Mouse (Mus musculus): ENCODE results near the gene Nsmce1. TPM values are rescaled to one million over a fixed set of nuclear protein-coding genes. Genes with fewer than 3 reads are reported as not detected.

Nsmce1 gene
- 98.8 and 108 TPM in 2 replicates for polyA plus RNA-seq (2016; fragmentation: Nextera tagmentation; extraction: Ambion mirVana)

DNA sequence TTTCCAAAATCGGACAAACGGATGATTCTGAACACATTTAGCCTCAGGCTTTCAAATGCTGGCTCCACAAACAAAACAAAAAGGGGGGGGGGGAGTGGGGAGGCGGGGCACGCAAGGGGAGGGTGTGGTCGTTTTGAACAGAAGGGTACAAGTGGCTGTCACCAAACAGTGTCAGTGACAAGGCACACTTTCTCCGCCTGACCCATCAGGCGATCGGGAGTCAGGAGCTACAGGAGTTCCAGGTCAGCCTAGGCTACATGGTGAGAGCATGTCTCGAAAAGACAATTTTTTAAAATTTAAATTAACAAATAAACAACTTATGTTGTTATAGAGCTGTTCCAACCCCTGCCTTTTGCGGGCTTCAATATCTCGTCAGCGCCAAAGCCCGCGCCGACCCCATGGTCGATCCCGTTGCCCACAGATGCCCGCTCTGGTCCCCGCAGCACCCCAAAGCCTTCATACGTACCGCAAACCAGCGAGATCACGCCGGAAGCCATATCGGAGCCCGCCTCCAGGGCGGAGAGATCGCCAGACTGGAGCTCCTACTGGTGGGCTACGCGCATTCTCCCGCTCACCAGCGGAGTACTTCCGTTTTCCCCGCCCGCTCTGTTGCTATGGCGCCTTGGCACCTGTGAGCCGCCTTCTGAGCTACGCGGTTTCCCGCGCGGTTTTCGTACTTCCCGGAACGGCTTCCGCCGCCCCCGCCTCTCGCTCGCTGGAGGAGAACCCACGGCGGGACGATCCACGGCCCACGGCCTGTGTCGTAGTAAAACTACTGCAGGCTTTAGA is at the start of gene Nsmce1:
Nsmce1 (minus strand) TSS at position 650 of the 789 bp plus-strand sequence.
- H3K4me1 ChIP-seq, result peaks cover 11% of the 10 kb centered on the region
- H3K9ac ChIP-seq, result peak within 1 kb of the TSS; percentile 71
- peak within 1 kb of the TSS; percentile 53 for H3K4me3 ChIP-seq
- under 1% methylated on average over 56 of the region's 56 CpGs for WGBS
- peak; percentile 96 for ATAC-seq (ENCODE audit: low FRiP score, low read depth)
- H3K27ac ChIP-seq, result peak within 1 kb of the TSS; percentile 58
- no peaks in the 10 kb centered on the region for H3K9me3 ChIP-seq
- peaks cover 2% of the 10 kb centered on the region; the same call in 1 of the 2 replicates for H3K36me3 ChIP-seq
- H3K4me2 ChIP-seq (replicated peaks), result peak within 1 kb of the TSS; percentile 76
- H3K27me3 ChIP-seq (replicated peaks), result no peaks in the 10 kb centered on the region

- Histone ChIP-seq H3K27ac (no peak overlapping the region), H3K4me2 (replicated peaks) (no peak overlapping the region), H3K9ac (no peak overlapping the region), H3K36me3 (no peaks in the 10 kb centered on the region), H3K9me3 (no peaks in the 10 kb centered on the region), H3K4me1 (no peaks in the 10 kb centered on the region), H3K27me3 (replicated peaks) (no peaks in the 10 kb centered on the region), H3K4me3 (no peak overlapping the region)
- 93% methylated on average over 1 of the region's 1 CpGs for WGBS
- ATAC-seq (ENCODE audit: low FRiP score, low read depth), result no peak
Measured at GRCm38 (mm10) chr7:125541026-125541425, 49.6 kb upstream of the Nsmce1 start.

- H3K9ac ChIP-seq, result no peak overlapping the region
- no peaks in the 10 kb centered on the region for H3K36me3 ChIP-seq
- H3K27ac ChIP-seq, result no peak overlapping the region
- whole genome bisulfite sequencing, result 89% methylated on average over 3 of the region's 3 CpGs
- no peak overlapping the region for H3K4me3 ChIP-seq
- no peak for ATAC-seq (ENCODE audit: low FRiP score, low read depth)
- no peak overlapping the region for H3K4me2 ChIP-seq (replicated peaks)
- H3K4me1 ChIP-seq, result no peaks in the 10 kb centered on the region
- H3K9me3 ChIP-seq, result no peaks in the 10 kb centered on the region
- H3K27me3 ChIP-seq (replicated peaks), result no peaks in the 10 kb centered on the region
Measured at GRCm38 (mm10) chr7:125539351-125539750, 48.0 kb upstream of the Nsmce1 start.

DNA sequence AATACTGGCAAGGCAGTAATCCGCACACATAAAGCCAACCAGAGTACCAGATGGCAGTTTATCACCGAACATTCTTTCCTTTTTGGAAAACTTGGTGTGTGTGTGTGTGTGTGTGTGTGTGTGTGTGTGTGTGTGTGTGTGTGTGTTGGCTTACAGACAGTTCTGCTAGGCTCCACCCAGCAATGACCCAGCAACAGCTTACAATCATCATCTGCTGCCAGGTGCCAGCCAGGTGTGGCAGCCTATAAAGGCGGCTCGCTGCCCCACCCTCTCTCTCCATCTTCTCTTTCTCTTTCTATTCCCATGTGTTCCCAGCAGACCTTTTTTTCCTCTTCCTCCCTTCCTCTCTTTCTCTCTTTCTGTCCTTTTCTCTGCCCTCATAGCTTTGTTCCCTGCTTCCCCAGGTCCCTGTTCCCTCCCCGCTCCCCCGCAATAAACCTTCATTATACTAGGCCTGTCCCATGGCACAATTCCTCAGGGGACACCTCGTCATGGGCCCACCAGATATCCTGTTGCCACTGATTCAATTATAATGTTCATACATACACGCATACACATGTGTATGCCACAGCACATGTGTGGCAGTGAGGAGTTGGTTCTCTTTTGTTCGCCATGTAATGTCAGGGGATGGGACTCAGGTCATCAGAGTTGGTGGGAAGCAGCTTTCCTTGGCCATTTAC is 36.6 kb upstream of the Nsmce1 start:
- Histone ChIP-seq H3K9ac (no peak overlapping the region), H3K36me3 (no peaks in the 10 kb centered on the region), H3K4me2 (replicated peaks) (no peak overlapping the region), H3K4me3 (no peak overlapping the region), H3K4me1 (no peaks in the 10 kb centered on the region), H3K27ac (no peak overlapping the region), H3K9me3 (no peaks in the 10 kb centered on the region), H3K27me3 (replicated peaks) (no peaks in the 10 kb centered on the region)
- ATAC-seq (ENCODE audit: low FRiP score, low read depth), result no peak
- WGBS, result 88% methylated on average over 9 of the region's 9 CpGs

DNA sequence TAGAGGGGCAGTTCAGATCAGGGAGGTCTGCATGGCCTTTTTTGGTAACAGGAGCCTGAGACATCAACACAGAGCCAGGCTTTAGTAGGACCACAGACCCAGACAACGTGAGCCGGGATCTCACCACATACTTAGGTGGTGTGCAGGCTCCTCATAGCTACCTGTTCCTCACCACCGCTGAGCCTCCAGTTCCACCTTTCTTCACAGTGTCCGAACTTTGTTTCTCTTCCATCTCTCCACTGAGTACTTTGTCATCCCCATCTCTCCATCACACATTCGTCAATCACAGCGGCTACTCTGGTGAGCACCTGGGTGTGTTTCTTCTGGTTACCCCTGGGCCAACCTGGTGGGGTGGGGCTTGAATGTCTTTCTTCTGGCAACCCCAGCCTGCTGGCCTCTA is 35.8 kb upstream of the Nsmce1 start:
- H3K27ac ChIP-seq, result no peak overlapping the region
- no peak for ATAC-seq (ENCODE audit: low FRiP score, low read depth)
- H3K4me3 ChIP-seq, result no peak overlapping the region
- H3K36me3 ChIP-seq, result no peaks in the 10 kb centered on the region
- WGBS, result 88% methylated on average over 6 of the region's 6 CpGs
- no peak overlapping the region for H3K4me2 ChIP-seq (replicated peaks)
- no peaks in the 10 kb centered on the region for H3K9me3 ChIP-seq
- H3K4me1 ChIP-seq, result no peaks in the 10 kb centered on the region
- H3K9ac ChIP-seq, result no peak overlapping the region
- H3K27me3 ChIP-seq (replicated peaks), result no peaks in the 10 kb centered on the region

DNA sequence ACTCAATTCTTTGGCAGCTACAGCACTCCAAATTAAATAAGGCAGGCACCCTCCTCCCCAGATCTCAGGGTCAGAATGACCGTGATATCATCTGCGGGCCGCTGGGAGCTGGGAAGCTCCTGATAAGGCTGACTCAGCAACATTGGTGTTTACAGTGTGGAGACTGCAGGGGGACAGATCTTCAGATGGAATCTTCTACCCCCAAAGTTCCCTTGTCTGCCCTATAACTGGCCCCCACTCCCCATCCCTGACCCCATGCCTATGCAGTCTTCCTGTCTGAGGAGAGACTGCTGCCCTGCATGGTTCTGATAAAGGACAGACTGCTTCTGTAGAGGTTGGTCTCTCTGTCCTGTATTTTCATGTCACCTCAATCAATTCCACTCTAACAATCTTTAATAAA is 31.7 kb upstream of the Nsmce1 start:
- Histone ChIP-seq H3K4me2 (replicated peaks) (no peak overlapping the region), H3K9ac (no peak overlapping the region), H3K27ac (no peak overlapping the region), H3K36me3 (no peaks in the 10 kb centered on the region), H3K27me3 (replicated peaks) (no peaks in the 10 kb centered on the region), H3K4me3 (no peak overlapping the region), H3K9me3 (no peaks in the 10 kb centered on the region), H3K4me1 (no peaks in the 10 kb centered on the region)
- 87% methylated on average over 3 of the region's 3 CpGs for WGBS
- ATAC-seq (ENCODE audit: low FRiP score, low read depth), result no peak

GRCm38 (mm10) chr7:125519715-125520114 is 28.3 kb upstream of the Nsmce1 start:
- Histone ChIP-seq H3K36me3 (no peaks in the 10 kb centered on the region), H3K9ac (no peak overlapping the region), H3K4me3 (no peak overlapping the region), H3K9me3 (no peaks in the 10 kb centered on the region), H3K4me1 (no peaks in the 10 kb centered on the region), H3K4me2 (replicated peaks) (no peak overlapping the region), H3K27ac (no peak overlapping the region), H3K27me3 (replicated peaks) (no peaks in the 10 kb centered on the region)
- ATAC-seq (ENCODE audit: low FRiP score, low read depth), result no peak
- WGBS, result 90% methylated on average over 3 of the region's 3 CpGs

DNA sequence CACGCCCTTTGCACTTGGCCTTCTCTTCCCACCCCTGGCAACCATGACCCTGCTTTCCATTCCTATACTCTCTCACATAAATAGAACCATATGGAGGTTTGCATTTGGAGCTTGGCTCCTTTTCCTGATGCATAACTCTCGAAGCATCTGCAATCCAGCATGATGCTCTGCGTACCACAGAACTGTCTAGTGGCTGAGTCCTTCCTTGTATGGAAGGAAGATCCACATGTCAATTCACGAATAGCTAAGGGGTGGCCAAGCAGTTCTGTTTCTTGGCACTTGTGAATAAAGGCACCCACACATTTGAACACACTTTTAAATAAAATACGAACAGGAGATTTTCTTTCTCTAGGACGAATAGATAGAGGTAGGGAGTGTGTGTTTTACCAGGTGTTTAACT is 26.1 kb upstream of the Nsmce1 start:
- no peaks in the 10 kb centered on the region for H3K36me3 ChIP-seq
- H3K9ac ChIP-seq, result no peak overlapping the region
- WGBS, result 83% methylated on average over 6 of the region's 6 CpGs
- H3K4me1 ChIP-seq, result no peaks in the 10 kb centered on the region
- H3K9me3 ChIP-seq, result no peaks in the 10 kb centered on the region
- no peak overlapping the region for H3K4me3 ChIP-seq
- no peak for ATAC-seq (ENCODE audit: low FRiP score, low read depth)
- no peak overlapping the region for H3K4me2 ChIP-seq (replicated peaks)
- no peak overlapping the region for H3K27ac ChIP-seq
- H3K27me3 ChIP-seq (replicated peaks), result no peaks in the 10 kb centered on the region

DNA sequence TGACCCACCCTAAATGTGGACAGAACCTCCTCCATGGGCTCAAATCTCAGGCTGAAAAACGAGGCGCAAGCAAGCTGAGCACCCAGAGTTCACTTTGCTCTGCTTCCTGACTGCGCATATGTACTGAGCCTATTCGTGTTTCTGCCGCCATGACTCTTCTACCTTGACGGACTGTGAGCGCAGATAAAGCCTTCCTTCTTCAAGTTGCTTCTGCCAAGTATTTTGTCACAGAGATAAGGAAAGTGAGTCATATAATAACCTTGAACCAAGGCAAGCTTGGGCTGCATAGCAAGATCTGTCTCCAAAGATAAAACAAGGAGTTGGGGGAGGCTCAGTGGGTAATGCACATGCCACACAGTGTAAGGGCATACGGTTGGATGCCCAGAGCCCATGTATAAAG is 25.3 kb upstream of the Nsmce1 start:
- 89% methylated on average over 8 of the region's 8 CpGs for WGBS
- H3K27ac ChIP-seq, result no peak overlapping the region

GRCm38 (mm10) chr7:125515081-125515853 is 23.9 kb upstream of the Nsmce1 start:
- no peaks in the 10 kb centered on the region for H3K36me3 ChIP-seq
- no peak overlapping the region for H3K4me3 ChIP-seq
- no peak for ATAC-seq (ENCODE audit: low FRiP score, low read depth)
- WGBS, result 74% methylated on average over 5 of the region's 5 CpGs
- H3K4me2 ChIP-seq (replicated peaks), result no peak overlapping the region
- no peaks in the 10 kb centered on the region for H3K4me1 ChIP-seq
- no peak overlapping the region for H3K9ac ChIP-seq
- no peak overlapping the region for H3K27ac ChIP-seq
- no peaks in the 10 kb centered on the region for H3K9me3 ChIP-seq
- no peaks in the 10 kb centered on the region for H3K27me3 ChIP-seq (replicated peaks)

More for the DNA sequence above, 25.3 kb upstream of the Nsmce1 start:
- Histone ChIP-seq H3K36me3 (no peaks in the 10 kb centered on the region), H3K4me3 (no peak overlapping the region), H3K27me3 (replicated peaks) (no peaks in the 10 kb centered on the region), H3K4me2 (replicated peaks) (no peak overlapping the region), H3K9ac (no peak overlapping the region), H3K4me1 (no peaks in the 10 kb centered on the region), H3K9me3 (no peaks in the 10 kb centered on the region)
- ATAC-seq (ENCODE audit: low FRiP score, low read depth), result no peak

DNA sequence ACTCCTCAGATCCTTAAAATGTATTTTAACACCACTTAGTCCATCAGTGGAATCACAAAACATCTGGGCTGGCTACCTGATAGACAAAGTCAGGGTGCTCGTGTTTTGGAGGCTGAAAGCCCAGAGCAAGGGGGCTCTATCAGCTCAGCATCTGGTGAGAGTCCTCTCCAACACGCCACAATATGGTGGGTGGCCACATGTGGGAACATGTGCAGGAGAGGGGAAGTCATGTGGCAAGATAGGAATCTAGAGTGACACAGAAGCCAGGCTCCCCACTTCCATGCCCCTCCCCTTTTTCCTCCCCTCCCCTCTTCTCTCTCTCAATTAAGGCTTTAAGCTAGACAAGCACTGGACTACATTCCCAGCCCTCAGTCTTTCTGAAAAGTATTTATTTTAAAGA is 20.5 kb upstream of the Nsmce1 start:
- ATAC-seq (ENCODE audit: low FRiP score, low read depth), result no peak
- Histone ChIP-seq H3K36me3 (no peaks in the 10 kb centered on the region), H3K4me2 (replicated peaks) (no peak overlapping the region), H3K9me3 (no peaks in the 10 kb centered on the region), H3K4me1 (no peaks in the 10 kb centered on the region), H3K9ac (no peak overlapping the region), H3K27ac (no peak overlapping the region), H3K4me3 (no peak overlapping the region), H3K27me3 (replicated peaks) (no peaks in the 10 kb centered on the region)
- WGBS, result 71% methylated on average over 2 of the region's 2 CpGs

DNA sequence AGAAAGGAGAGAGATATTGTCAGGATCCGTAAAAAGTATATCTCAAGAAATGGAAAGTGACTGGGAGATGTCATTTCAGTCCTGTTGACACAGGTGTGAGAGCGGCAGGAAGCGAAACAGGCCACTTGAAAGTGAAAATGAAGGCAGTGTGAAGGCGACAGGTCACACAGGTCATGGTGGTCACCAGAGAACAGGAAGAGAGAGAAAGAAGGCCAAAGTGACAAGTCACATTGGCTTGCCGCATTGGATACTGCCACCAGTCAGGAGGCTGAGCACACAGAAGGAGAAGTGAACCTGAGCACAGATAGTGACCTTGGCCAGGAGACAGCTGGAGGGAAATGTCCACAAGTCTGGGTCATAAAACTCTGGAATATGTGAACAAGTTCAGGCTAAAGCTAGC is 20.0 kb upstream of the Nsmce1 start:
- Histone ChIP-seq H3K4me2 (replicated peaks) (no peak overlapping the region), H3K4me1 (no peaks in the 10 kb centered on the region), H3K4me3 (no peak overlapping the region), H3K9me3 (no peaks in the 10 kb centered on the region), H3K36me3 (no peaks in the 10 kb centered on the region), H3K27ac (no peak overlapping the region), H3K9ac (no peak overlapping the region), H3K27me3 (replicated peaks) (no peaks in the 10 kb centered on the region)
- ATAC-seq (ENCODE audit: low FRiP score, low read depth), result no peak
- WGBS, result 85% methylated on average over 5 of the region's 5 CpGs

Measured in neural tube, embryonic 12.5 days (tissue).